Mouse (Mus musculus) megakaryocyte, embryonic 14.5 days (primary cell): ENCODE measurements around the gene Aqp2.

ENCODE experiments used
- FLI1 ChIP-seq: IDR thresholded peaks from 2 replicates; pipeline ENCODE4 v1.6.1; 2012; ENCODE audit warnings: low read length, inconsistent platforms, mixed read lengths
- GATA1 ChIP-seq: IDR thresholded peaks from 3 replicates; pipeline ENCODE4 v1.6.1; 2012; ENCODE audit warnings: mixed read lengths, low read length, inconsistent platforms, borderline replicate concordance

GRCm38 (mm10) chr15:99622063-99622462 is 43.2 kb downstream of the Aqp2 start:
- TF ChIP-seq GATA1 (no peak), FLI1 (no peak)
